Mouse (Mus musculus) lung, postnatal 4 days (tissue): ENCODE data around the gene Cbfa2t2.
"Not testable (repeated sequence)": the region's sequence is repeated elsewhere in the genome, so short reads cannot be mapped to it uniquely, and the experiment has no call there.

Experiments used
- DNase-seq, 2 experiments: peaks; one replicate each; pipeline ENCODE4 v3.0.0; 2021

Gene Cbfa2t2

GRCm38 (mm10) chr2:154475062-154475349, 38.7 kb downstream of the Cbfa2t2 start:
- DNase-seq = no peak

GRCm38 (mm10) chr2:154475861-154476260, 39.6 kb downstream of the Cbfa2t2 start:
- DNase-seq = no peak

- peak; percentile 8 to 23 for DNase-seq
Measured at GRCm38 (mm10) chr2:154477028-154477427, 40.7 kb downstream of the Cbfa2t2 start.

- DNase-seq = no peak
Measured at GRCm38 (mm10) chr2:154491788-154492187, 55.5 kb downstream of the Cbfa2t2 start.

- not testable (repeated sequence) for DNase-seq
Measured at GRCm38 (mm10) chr2:154493559-154493958, 57.3 kb downstream of the Cbfa2t2 start.

GRCm38 (mm10) chr2:154495021-154495420, 58.7 kb downstream of the Cbfa2t2 start:
- no peak for DNase-seq

GRCm38 (mm10) chr2:154498571-154498970, 62.3 kb downstream of the Cbfa2t2 start:
- no peak for DNase-seq

GRCm38 (mm10) chr2:154499717-154500247, 63.5 kb downstream of the Cbfa2t2 start:
- no peak for DNase-seq

- DNase-seq = no peak
Measured at GRCm38 (mm10) chr2:154500758-154501157, 64.5 kb downstream of the Cbfa2t2 start.

- no peak for DNase-seq
Measured at GRCm38 (mm10) chr2:154507076-154507475, 70.8 kb downstream of the Cbfa2t2 start.

GRCm38 (mm10) chr2:154507566-154508283, 71.4 kb downstream of the Cbfa2t2 start:
- DNase-seq = peak in 1 of 2 experiments; percentile 27

- no peak for DNase-seq
Measured at GRCm38 (mm10) chr2:154508450-154508849, 72.2 kb downstream of the Cbfa2t2 start.

GRCm38 (mm10) chr2:154510141-154510540, 73.9 kb downstream of the Cbfa2t2 start:
- no peak for DNase-seq

GRCm38 (mm10) chr2:154516944-154517343, 80.7 kb downstream of the Cbfa2t2 start:
- DNase-seq = no peak

GRCm38 (mm10) chr2:154517424-154517823, 81.1 kb downstream of the Cbfa2t2 start:
- no peak for DNase-seq

GRCm38 (mm10) chr2:154521449-154521848, 85.2 kb downstream of the Cbfa2t2 start:
- DNase-seq = no peak

GRCm38 (mm10) chr2:154522334-154522733, 86.1 kb downstream of the Cbfa2t2 start:
- no peak for DNase-seq

GRCm38 (mm10) chr2:154525285-154525684, 89.0 kb downstream of the Cbfa2t2 start:
- no peak for DNase-seq

GRCm38 (mm10) chr2:154526531-154526930, 90.2 kb downstream of the Cbfa2t2 start:
- no peak for DNase-seq

- DNase-seq = no peak
Measured at GRCm38 (mm10) chr2:154532888-154533287, 96.6 kb downstream of the Cbfa2t2 start.

GRCm38 (mm10) chr2:154534704-154535270, 98.5 kb downstream of the Cbfa2t2 start:
- DNase-seq = no peak

GRCm38 (mm10) chr2:154538310-154538709, 102.0 kb downstream of the Cbfa2t2 start:
- no peak for DNase-seq

GRCm38 (mm10) chr2:154538710-154539109, 102.4 kb downstream of the Cbfa2t2 start:
- DNase-seq = no peak

- peak in 1 of 2 experiments; percentile 61 for DNase-seq
Measured at GRCm38 (mm10) chr2:154539720-154540119, 103.4 kb downstream of the Cbfa2t2 start.

GRCm38 (mm10) chr2:154541630-154542029, 105.3 kb downstream of the Cbfa2t2 start:
- DNase-seq = no peak
